Mouse (Mus musculus) cerebellum, postnatal 4 days (tissue): ENCODE measurements around the gene Cyp3a13.
"Not testable (repeated sequence)": the region's sequence is repeated elsewhere in the genome, so short reads cannot be mapped to it uniquely, and the experiment has no call there.

ENCODE experiments used
- DNase-seq, 2 experiments: peaks; one replicate each; pipeline ENCODE4 v3.0.0; 2022; ENCODE audit warnings: low spot score in 2 of 2, mixed read lengths in 1 of 2

Gene Cyp3a13

DNA sequence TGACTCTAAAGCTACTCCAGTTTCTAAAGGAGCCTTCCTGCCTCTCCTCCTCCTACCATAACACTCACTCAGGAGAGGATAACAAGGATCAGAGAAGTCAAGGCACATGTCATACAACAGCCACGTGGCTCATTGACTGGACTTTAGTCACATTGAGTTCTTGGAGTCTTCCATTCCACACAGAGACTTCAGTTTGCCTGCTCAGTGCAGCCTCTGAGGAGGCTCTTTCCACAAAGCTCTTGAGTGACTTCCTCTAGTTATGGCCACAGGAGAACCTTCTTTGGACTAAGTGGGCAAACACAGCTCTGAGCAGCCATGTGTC lies 49.1 kb downstream of the Cyp3a13 start:
- DNase-seq: not testable (repeated sequence)

DNA sequence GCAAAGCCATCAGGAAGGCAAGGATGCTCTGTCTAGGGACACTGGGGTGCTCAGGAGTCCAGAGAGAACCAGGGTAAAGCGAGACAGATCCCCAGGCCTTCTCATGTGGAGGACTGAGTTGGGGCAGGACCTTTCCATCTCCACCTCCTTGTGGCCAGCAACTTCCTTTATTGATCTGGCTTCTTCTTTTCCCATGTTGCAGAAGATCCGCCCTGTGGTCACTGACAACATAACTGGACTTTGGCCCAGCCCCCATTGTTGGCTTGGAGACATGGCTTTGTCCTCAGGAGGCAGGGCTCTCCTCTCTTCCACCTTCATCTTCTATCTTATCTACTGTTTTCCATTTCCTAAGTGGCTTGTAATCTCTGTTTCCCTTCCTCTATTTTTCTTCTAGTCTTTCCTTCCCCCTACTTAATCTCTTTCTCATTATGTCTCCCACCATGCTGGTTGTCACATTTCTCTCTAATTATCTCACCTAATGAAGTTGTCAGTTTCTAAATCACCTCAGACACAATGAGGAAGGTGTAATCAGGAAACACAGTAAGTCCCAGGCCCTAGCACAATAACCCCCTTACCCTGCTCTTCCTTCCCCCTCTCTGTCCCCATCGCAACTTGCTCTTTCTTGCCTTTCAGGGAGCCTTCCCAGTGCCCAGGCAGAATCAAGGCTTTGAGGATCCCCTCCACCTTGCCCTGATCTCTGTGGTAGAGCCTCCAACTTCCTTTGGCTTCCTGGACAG lies 49.6 kb downstream of the Cyp3a13 start, which contains the start of gene Pilrb2:
Pilrb2 (minus strand) TSS at position 172 of the 737 bp plus-strand sequence.
- DNase-seq: not testable (repeated sequence)

DNA sequence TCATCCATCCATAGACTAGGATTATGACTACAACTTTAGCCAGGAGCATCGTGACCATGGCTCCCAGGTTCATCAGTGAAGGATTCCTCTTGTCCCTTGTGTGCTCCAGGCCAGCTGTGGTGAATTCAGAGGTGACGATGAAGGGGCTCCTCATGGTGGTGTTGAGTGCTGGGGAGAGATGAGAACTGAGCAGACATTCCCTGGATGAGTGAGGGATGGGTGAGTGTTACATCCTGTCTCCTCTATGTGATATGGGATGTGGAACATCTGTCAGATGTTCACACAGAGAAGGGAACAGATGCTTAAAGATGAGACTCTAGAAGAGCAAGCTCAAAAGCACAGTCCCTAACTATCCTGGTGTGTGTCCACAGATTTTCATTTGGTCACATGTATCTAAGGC lies 52.8 kb downstream of the Cyp3a13 start:
- not testable (repeated sequence) for DNase-seq

DNA sequence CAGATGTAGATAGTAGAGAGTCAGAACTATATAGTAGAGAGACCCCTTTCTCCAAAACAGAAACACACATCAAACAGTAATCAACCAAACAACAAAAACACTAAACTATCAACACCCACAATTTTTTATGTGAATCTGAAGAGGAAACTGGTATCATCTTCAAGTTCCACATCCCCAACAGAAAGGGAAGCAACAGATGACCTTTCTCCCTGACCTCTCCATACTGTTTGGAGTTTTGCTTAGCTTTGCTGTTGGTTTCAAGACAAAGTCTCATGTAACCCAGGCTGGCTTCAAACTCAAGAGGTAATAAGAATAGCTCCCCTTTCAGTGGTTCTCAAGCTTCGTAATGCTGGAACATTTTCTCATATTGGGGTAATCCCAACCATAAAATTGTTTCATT lies 57.4 kb downstream of the Cyp3a13 start:
- not testable (repeated sequence) for DNase-seq

DNA sequence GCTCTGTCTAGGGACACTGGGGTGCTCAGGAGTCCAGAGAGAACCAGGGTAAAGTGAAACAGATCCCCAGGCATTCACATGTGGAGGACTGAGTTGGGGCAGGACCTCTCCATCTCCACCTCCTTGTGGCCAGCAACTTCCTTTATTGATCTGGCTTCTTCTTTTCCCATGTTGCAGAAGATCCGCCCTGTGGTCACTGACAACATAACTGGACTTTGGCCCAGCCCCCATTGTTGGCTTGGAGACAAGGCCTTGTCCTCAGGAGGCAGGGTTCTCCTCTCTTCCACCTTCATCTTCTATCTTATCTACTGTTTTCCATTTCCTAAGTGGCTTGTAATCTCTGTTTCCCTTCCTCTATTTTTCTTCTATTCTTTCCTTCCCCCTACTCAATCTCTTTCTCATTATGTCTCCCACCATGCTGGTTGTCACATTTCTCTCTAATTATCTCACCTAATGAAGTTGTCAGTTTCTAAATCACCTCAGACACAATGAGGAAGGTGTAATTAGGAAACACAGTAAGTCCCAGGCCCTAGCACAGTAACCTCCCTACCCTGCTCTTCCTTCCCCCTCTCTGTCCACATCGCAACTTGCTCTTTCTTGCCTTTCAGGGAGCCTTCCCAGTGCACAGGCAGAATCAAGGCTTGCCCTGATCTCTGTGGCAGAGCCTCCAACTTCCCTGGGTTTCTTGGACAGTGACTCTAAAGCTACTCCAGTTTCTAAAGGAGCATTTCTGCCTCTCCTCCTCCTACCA lies 63.3 kb downstream of the Cyp3a13 start, which contains the start of gene Pilrb1:
Pilrb1 (minus strand) TSS at position 147 of the 751 bp plus-strand sequence.
- DNase-seq: not testable (repeated sequence)

DNA sequence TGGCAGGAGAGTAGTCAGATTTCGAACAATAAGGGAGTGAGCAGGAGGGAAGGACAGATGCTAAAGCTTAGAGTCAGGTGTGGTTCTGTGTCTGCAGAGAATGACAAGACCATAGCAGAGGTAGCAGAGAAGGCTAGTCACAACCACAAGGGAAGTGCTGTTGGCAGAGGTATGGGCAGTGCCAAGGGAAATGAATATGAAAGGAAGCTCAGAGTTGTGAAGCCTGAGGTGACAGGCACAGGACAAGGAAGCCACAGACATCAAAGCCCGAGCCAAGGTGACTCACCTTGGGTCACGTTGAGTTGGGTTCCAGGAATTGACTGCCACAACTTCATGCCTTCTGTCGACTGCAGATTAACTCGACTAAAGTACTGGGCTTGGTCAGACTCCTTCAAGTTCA lies 64.5 kb downstream of the Cyp3a13 start:
- not testable (repeated sequence) for DNase-seq

DNA sequence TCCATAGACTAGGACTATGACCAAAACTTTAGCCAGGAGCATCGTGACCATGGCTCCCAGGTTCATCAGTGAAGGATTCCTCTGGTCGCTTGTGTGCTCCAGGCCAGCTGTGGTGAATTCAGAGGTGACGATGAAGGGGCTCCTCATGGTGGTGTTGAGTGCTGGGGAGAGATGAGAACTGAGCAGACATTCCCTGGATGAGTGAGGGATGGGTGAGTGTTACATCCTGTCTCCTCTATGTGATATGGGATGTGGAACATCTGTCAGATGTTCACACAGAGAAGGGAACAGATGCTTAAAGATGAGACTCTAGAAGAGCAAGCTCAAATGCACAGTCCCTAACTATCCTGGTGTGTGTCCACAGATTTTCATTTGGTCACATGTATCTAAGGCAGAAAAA lies 66.5 kb downstream of the Cyp3a13 start:
- not testable (repeated sequence) for DNase-seq

DNA sequence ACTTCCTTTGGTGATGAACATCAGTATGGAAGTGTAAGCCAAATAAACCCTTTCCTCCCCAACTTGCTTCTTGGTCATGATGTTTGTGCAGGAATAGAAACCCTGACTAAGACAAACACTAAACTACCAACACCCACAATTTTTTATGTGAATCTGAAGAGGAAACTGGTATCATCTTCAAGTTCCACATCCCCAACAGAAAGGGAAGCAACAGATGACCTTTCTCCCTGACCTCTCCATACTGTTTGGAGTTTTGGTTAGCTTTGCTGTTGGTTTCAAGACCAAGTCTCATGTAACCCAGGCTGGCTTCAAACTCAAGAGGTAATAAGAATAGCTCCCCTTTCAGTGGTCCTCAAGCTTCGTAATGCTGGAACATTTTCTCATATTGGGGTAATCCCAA lies 71.1 kb downstream of the Cyp3a13 start:
- not testable (repeated sequence) for DNase-seq
